ENCODE assay signal across 8 mouse cellular contexts in the genomic region with DNA sequence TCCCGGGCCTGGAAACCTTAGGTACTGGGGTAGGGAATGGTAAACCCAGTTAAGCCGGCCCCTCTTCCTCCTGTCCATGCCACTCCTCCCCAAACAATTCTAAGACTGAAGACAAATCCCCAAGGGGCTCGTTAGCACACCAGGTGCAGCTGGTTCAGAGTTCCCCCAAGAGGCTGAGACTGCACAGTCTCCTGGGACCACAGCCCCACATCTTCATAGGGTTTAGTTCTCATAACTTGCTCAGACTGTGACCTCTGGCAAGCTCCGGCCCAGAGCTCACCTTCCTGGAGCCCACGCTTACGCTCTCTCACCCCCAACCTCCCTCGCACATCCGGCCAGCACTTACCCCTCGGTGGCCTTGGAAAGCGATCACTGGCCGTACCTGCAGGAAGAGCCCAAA. TPM values are rescaled to one million over a fixed set of nuclear protein-coding genes. Genes with fewer than 3 reads are reported as not detected.
A peak's percentile ranks its signal among the peaks of the same experiment; 100 is the strongest.
DNase-seq lines count a peak whose midpoint lies in the region; ATAC-seq and TF ChIP-seq lines count a peak whose summit lies in the region.

No protein-coding gene starts in this region.

- peak overlapping the region; percentile 50; the same call in 1 of the 2 replicates for H3K4me3 ChIP-seq in layer of hippocampus, adult 2 months
- peak overlapping the region; percentile 44 for H3K4me3 ChIP-seq in embryonic facial prominence, embryonic 11.5 days (ENCODE audit: low read depth, low read length)
- H3K4me3 ChIP-seq in intestine, postnatal 0 days (ENCODE audit: low read depth, low read length), result peak overlapping the region; percentile 41
- H3K4me3 ChIP-seq in neural tube, embryonic 15.5 days (replicated peaks), result peak overlapping the region; percentile 33

- no peak for DNase-seq in layer of hippocampus, adult 2 months (ENCODE audit: low spot score in 2 of 2)
- no peak for DNase-seq in layer of hippocampus, adult 8-10 months (ENCODE audit: low spot score in 2 of 2)
- no peak for DNase-seq in embryonic facial prominence, embryonic 11.5 days (ENCODE audit: low spot score)
- no peak for DNase-seq in layer of hippocampus, adult 11-12 months (ENCODE audit: low spot score)
- DNase-seq in frontal cortex, postnatal 10 days (ENCODE audit: low spot score in 2 of 2), result no peak
- DNase-seq in left cerebral cortex, adult 18-20 months (ENCODE audit: low spot score in 2 of 2), result no peak

- peaks cover 9% of the 10 kb centered on the region for H3K36me3 ChIP-seq in embryonic facial prominence, embryonic 11.5 days (replicated peaks; ENCODE audit: control insufficient read depth, insufficient read depth, low read depth, low read length)
- peaks cover 23% of the 10 kb centered on the region for H3K36me3 ChIP-seq in intestine, postnatal 0 days (ENCODE audit: control insufficient read depth, insufficient read depth)
- peaks cover 31% of the 10 kb centered on the region for H3K36me3 ChIP-seq in neural tube, embryonic 15.5 days

- no peaks in the 10 kb centered on the region for H3K9me3 ChIP-seq in embryonic facial prominence, embryonic 11.5 days (replicated peaks; ENCODE audit: control insufficient read depth, low read length)
- no peaks in the 10 kb centered on the region for H3K9me3 ChIP-seq in intestine, postnatal 0 days (ENCODE audit: control insufficient read depth)
- no peaks in the 10 kb centered on the region for H3K9me3 ChIP-seq in neural tube, embryonic 15.5 days (replicated peaks)

- peak overlapping the region; percentile 79 for H3K4me2 ChIP-seq in embryonic facial prominence, embryonic 11.5 days (ENCODE audit: low read depth, low read length)
- H3K4me2 ChIP-seq in intestine, postnatal 0 days (replicated peaks; ENCODE audit: low read depth), result peak overlapping the region; percentile 91
- H3K4me2 ChIP-seq in neural tube, embryonic 15.5 days, result peak overlapping the region; percentile 62

- no peak for TF ChIP-seq CTCF in layer of hippocampus, adult 2 months (conservative IDR thresholded peaks at IDR 0.05)
- TF ChIP-seq CTCF in intestine, postnatal 0 days (IDR thresholded peaks at IDR 0.05; ENCODE audit: low read depth), result no peak

- peak overlapping the region; percentile 45 for H3K9ac ChIP-seq in embryonic facial prominence, embryonic 11.5 days (replicated peaks; ENCODE audit: low read length)
- H3K9ac ChIP-seq in intestine, postnatal 0 days (ENCODE audit: low read depth, low read length), result peak overlapping the region; percentile 51
- no peak overlapping the region for H3K9ac ChIP-seq in neural tube, embryonic 15.5 days (replicated peaks)

- H3K27ac ChIP-seq in layer of hippocampus, adult 2 months, result no peak overlapping the region
- no peak overlapping the region for H3K27ac ChIP-seq in embryonic facial prominence, embryonic 11.5 days (replicated peaks; ENCODE audit: low read depth, low read length)
- H3K27ac ChIP-seq in intestine, postnatal 0 days (ENCODE audit: low read depth, low read length), result no peak overlapping the region
- no peak overlapping the region for H3K27ac ChIP-seq in neural tube, embryonic 15.5 days (replicated peaks)

- H3K4me1 ChIP-seq in embryonic facial prominence, embryonic 11.5 days (ENCODE audit: control insufficient read depth, insufficient read depth, low read length), result no peaks in the 10 kb centered on the region
- no peaks in the 10 kb centered on the region for H3K4me1 ChIP-seq in intestine, postnatal 0 days (replicated peaks; ENCODE audit: control insufficient read depth, insufficient read depth, low read length)
- peaks cover 15% of the 10 kb centered on the region for H3K4me1 ChIP-seq in neural tube, embryonic 15.5 days

- no peaks in the 10 kb centered on the region for H3K27me3 ChIP-seq in embryonic facial prominence, embryonic 11.5 days (ENCODE audit: control insufficient read depth, insufficient read depth, low read length)
- H3K27me3 ChIP-seq in intestine, postnatal 0 days (replicated peaks; ENCODE audit: control insufficient read depth, insufficient read depth, low read length), result no peaks in the 10 kb centered on the region
- peaks cover 25% of the 10 kb centered on the region for H3K27me3 ChIP-seq in neural tube, embryonic 15.5 days (replicated peaks)

- 7% methylated on average over 11 of the region's 11 CpGs for WGBS in embryonic facial prominence, embryonic 11.5 days
- WGBS in intestine, postnatal 0 days, result 7% methylated on average over 11 of the region's 11 CpGs
- WGBS in neural tube, embryonic 15.5 days, result 16% methylated on average over 11 of the region's 11 CpGs

- peak; percentile 27; the same call in 1 of the 2 replicates for ATAC-seq in embryonic facial prominence, embryonic 11.5 days (replicated peaks; ENCODE audit: insufficient number of reproducible peaks, low FRiP score, low TSS enrichment, low read depth)
- no peak for ATAC-seq in intestine, postnatal 0 days
- ATAC-seq in neural tube, embryonic 15.5 days (ENCODE audit: low FRiP score), result no peak

RNA-seq across cellular contexts. Expression of gene Ell3, which starts 2.3 kb away (rescaled TPM):
- total RNA-seq in layer of hippocampus, adult 2 months (2021), result not detected
- total RNA-seq in layer of hippocampus, adult 8-10 months (2022), result not detected
- 9.5 and 15.2 TPM in 2 replicates for polyA plus RNA-seq in embryonic facial prominence, embryonic 11.5 days (2014; fragmentation: Nextera tagmentation; extraction: Ambion mirVana)
- 1.9 and 2.6 TPM in 2 replicates for polyA plus RNA-seq in intestine, postnatal 0 days (2015; fragmentation: Nextera tagmentation; extraction: Ambion mirVana)
- polyA plus RNA-seq in neural tube, embryonic 15.5 days (2015; fragmentation: Nextera tagmentation; extraction: Ambion mirVana), result 2.6 and 3.6 TPM in 2 replicates
- not detected for total RNA-seq in left cerebral cortex, adult 18-20 months (2021)

RNA-seq across cellular contexts. Expression of gene Serf2, which starts 7.2 kb away (rescaled TPM):
- total RNA-seq in layer of hippocampus, adult 2 months (2021), result 100 to 1,000 TPM; 146 to 155 TPM
- 100 to 1,000 TPM; 111 to 162 (median 132) TPM for total RNA-seq in layer of hippocampus, adult 8-10 months (2022)
- polyA plus RNA-seq in embryonic facial prominence, embryonic 11.5 days (2014; fragmentation: Nextera tagmentation; extraction: Ambion mirVana), result 475 and 478 TPM in 2 replicates
- polyA plus RNA-seq in intestine, postnatal 0 days (2015; fragmentation: Nextera tagmentation; extraction: Ambion mirVana), result 608 and 648 TPM in 2 replicates
- 297 and 319 TPM in 2 replicates for polyA plus RNA-seq in neural tube, embryonic 15.5 days (2015; fragmentation: Nextera tagmentation; extraction: Ambion mirVana)
- 100 to 1,000 TPM; 150 to 163 TPM for total RNA-seq in left cerebral cortex, adult 18-20 months (2021)

RNA-seq across cellular contexts. Expression of gene Hypk, which starts 11.3 kb away (rescaled TPM):
- total RNA-seq in layer of hippocampus, adult 2 months (2021), result 10 to 100 TPM; 17.6 to 18.2 TPM
- total RNA-seq in layer of hippocampus, adult 8-10 months (2022), result 10 to 100 TPM; 16.2 to 22.7 (median 17.0) TPM
- 128 and 157 TPM in 2 replicates for polyA plus RNA-seq in embryonic facial prominence, embryonic 11.5 days (2014; fragmentation: Nextera tagmentation; extraction: Ambion mirVana)
- polyA plus RNA-seq in intestine, postnatal 0 days (2015; fragmentation: Nextera tagmentation; extraction: Ambion mirVana), result 61.6 and 65.1 TPM in 2 replicates
- 118 and 120 TPM in 2 replicates for polyA plus RNA-seq in neural tube, embryonic 15.5 days (2015; fragmentation: Nextera tagmentation; extraction: Ambion mirVana)
- total RNA-seq in left cerebral cortex, adult 18-20 months (2021), result 10 to 100 TPM; 18.3 to 20.9 TPM

RNA-seq across cellular contexts. Expression of gene Serinc4, which starts 14.8 kb away (rescaled TPM):
- under 1 TPM; 0.47 to 0.82 TPM for total RNA-seq in layer of hippocampus, adult 2 months (2021)
- total RNA-seq in layer of hippocampus, adult 8-10 months (2022), result under 1 TPM in 3 of 4 experiments, not detected in 1; 0.25 to 0.74 (median 0.36) TPM
- 0.54 and 0.79 TPM in 2 replicates for polyA plus RNA-seq in embryonic facial prominence, embryonic 11.5 days (2014; fragmentation: Nextera tagmentation; extraction: Ambion mirVana)
- polyA plus RNA-seq in intestine, postnatal 0 days (2015; fragmentation: Nextera tagmentation; extraction: Ambion mirVana), result 0.05 TPM in 1 of 2 replicates, not detected in the other
- polyA plus RNA-seq in neural tube, embryonic 15.5 days (2015; fragmentation: Nextera tagmentation; extraction: Ambion mirVana), result 0.63 and 0.92 TPM in 2 replicates
- under 1 TPM; 0.26 to 0.37 TPM for total RNA-seq in left cerebral cortex, adult 18-20 months (2021)

RNA-seq across cellular contexts. Expression of gene Catsper2, which starts 28.2 kb away (rescaled TPM):
- 1 to 10 TPM; 5.3 TPM for total RNA-seq in layer of hippocampus, adult 2 months (2021)
- total RNA-seq in layer of hippocampus, adult 8-10 months (2022), result 1 to 10 TPM; 4.5 to 6.9 (median 5.3) TPM
- 1.8 and 2.0 TPM in 2 replicates for polyA plus RNA-seq in embryonic facial prominence, embryonic 11.5 days (2014; fragmentation: Nextera tagmentation; extraction: Ambion mirVana)
- 1.3 and 1.6 TPM in 2 replicates for polyA plus RNA-seq in intestine, postnatal 0 days (2015; fragmentation: Nextera tagmentation; extraction: Ambion mirVana)
- polyA plus RNA-seq in neural tube, embryonic 15.5 days (2015; fragmentation: Nextera tagmentation; extraction: Ambion mirVana), result 3.0 and 5.7 TPM in 2 replicates
- 1 to 10 TPM; 2.6 to 3.9 TPM for total RNA-seq in left cerebral cortex, adult 18-20 months (2021)
